Mouse (Mus musculus) cerebellum, adult 9-11 months (tissue): ENCODE measurements around the gene Aen.

Experiments
- DNase-seq: peaks from one replicate; pipeline ENCODE4 v3.0.0; 2022

The Aen gene

GRCm38 (mm10) chr7:78895653-78896333 lies at the start of gene Aen:
TSS of gene Aen (plus strand) at chr7:78895854.
- peak; percentile 98 for DNase-seq

- no peak for DNase-seq
These were observed 49.5 kb upstream of the Aen start for GRCm38 (mm10) chr7:78846066-78846716.

GRCm38 (mm10) chr7:78846737-78847434 lies 48.8 kb upstream of the Aen start, which contains the start of gene Det1:
TSS of gene Det1 (minus strand) at chr7:78847263.
- DNase-seq = peak; percentile 87

GRCm38 (mm10) chr7:78854051-78854450 lies 41.6 kb upstream of the Aen start:
- DNase-seq = no peak

GRCm38 (mm10) chr7:78855044-78855655 lies 40.5 kb upstream of the Aen start:
- DNase-seq = no peak

GRCm38 (mm10) chr7:78863796-78864445 lies 31.7 kb upstream of the Aen start:
- no peak for DNase-seq

GRCm38 (mm10) chr7:78864446-78864802 lies 31.2 kb upstream of the Aen start:
- DNase-seq = no peak

GRCm38 (mm10) chr7:78865212-78865949 lies 30.3 kb upstream of the Aen start:
- DNase-seq = no peak

GRCm38 (mm10) chr7:78868731-78869130 lies 26.9 kb upstream of the Aen start:
- DNase-seq = no peak

- no peak for DNase-seq
These were observed 23.3 kb upstream of the Aen start for GRCm38 (mm10) chr7:78872366-78872765.

GRCm38 (mm10) chr7:78872831-78873230 lies 22.8 kb upstream of the Aen start:
- DNase-seq = no peak

GRCm38 (mm10) chr7:78881607-78882468 lies 13.8 kb upstream of the Aen start:
- DNase-seq = no peak

- no peak for DNase-seq
These were observed 13.2 kb upstream of the Aen start for GRCm38 (mm10) chr7:78882469-78882837.

- no peak for DNase-seq
These were observed 12.5 kb upstream of the Aen start for GRCm38 (mm10) chr7:78883016-78883725.

- DNase-seq = no peak
These were observed 12.0 kb upstream of the Aen start for GRCm38 (mm10) chr7:78883726-78884060.

- DNase-seq = no peak
These were observed 11.5 kb upstream of the Aen start for GRCm38 (mm10) chr7:78884139-78884538.

GRCm38 (mm10) chr7:78885404-78885803 lies 10.2 kb upstream of the Aen start:
- no peak for DNase-seq

- no peak for DNase-seq
These were observed 9.2 kb upstream of the Aen start for GRCm38 (mm10) chr7:78886496-78886895.

- no peak for DNase-seq
These were observed 8.2 kb upstream of the Aen start for GRCm38 (mm10) chr7:78887431-78887842.

- peak; percentile 72 for DNase-seq
These were observed 5.0 kb upstream of the Aen start for GRCm38 (mm10) chr7:78890641-78891040.

GRCm38 (mm10) chr7:78893917-78894316 lies 1.7 kb upstream of the Aen start:
- no peak for DNase-seq
